Mouse (Mus musculus) bone marrow macrophage, adult 2 months (primary cell): Measurements from ENCODE around the gene Dhdh.
"Not testable (repeated sequence)": the region's sequence is repeated elsewhere in the genome, so short reads cannot be mapped to it uniquely, and the experiment has no call there.

Source experiments
- CTCF ChIP-seq: IDR thresholded peaks from 2 replicates; pipeline ENCODE4 v1.5.1; 2012; ENCODE audit warnings: low read depth, mild to moderate bottlenecking, low read length, moderate library complexity
- POLR2A ChIP-seq: IDR thresholded peaks from 2 replicates; pipeline ENCODE4 v1.6.1; 2012; ENCODE audit warnings: mild to moderate bottlenecking, low read depth, low read length, borderline replicate concordance

DNA sequence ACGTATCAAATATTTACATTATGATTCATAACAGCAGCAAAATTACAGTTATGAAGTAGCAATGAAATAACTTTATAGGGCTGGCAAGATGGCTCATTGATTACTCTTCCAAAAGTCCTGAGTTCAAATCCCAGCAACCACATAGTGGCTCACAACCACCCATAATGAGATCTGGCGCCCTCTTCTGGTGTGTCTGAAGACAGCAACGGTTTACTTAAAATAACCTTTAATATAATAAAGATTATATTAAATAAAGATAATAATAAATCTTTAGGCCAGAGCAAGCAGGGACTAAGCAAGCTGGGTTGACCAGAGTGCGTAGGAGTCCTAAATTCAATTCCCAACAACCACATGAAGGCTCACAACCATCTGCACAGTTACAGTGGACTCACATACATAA is 25.7 kb downstream of the Dhdh start:
- not testable (repeated sequence) for TF ChIP-seq CTCF, POLR2A
